Mouse (Mus musculus): ENCODE data around the gene N4bp2l1. TPM values are rescaled to one million over a fixed set of nuclear protein-coding genes. Genes with fewer than 3 reads are reported as not detected.

N4bp2l1 gene
- polyA plus RNA-seq, 1 experiment from 2014 or later: 2.6 TPM

DNA sequence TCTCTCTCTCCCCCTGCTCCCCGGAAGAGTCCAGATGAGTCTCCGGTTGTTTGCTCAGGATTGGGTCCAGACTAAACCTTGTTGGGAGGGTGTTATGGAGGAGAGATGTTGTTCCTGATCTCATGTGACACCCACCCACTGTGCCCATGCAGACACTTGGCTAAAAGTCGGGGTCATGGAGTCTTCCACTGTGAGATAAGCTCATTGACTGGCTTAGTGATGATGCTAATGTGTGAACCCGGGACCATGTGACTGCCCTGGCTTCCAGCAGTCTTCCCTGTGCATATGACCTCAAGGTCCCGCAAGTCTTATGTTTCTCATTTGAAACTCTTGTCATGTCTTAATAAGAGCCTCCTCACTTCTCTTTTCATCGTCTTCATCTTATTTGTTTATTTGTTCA lies 15.8 kb downstream of the N4bp2l1 start:
- no peak for DNase-seq (ENCODE audit: low spot score)
- Histone ChIP-seq H3K4me2 (ENCODE audit: low read depth, severe bottlenecking) (no peak overlapping the region), H3K4me3 (ENCODE audit: low read depth, low read length) (no peak overlapping the region), H3K4me1 (ENCODE audit: control insufficient read depth, insufficient read depth, low read length) (no peaks in the 10 kb centered on the region), H3K27ac (replicated peaks; ENCODE audit: low read depth, low read length) (no peak overlapping the region), H3K9ac (ENCODE audit: low read length) (no peak overlapping the region), H3K27me3 (ENCODE audit: control insufficient read depth, insufficient read depth, low read length) (no peaks in the 10 kb centered on the region), H3K36me3 (ENCODE audit: control insufficient read depth, insufficient read depth, low read length) (no peaks in the 10 kb centered on the region), H3K9me3 (ENCODE audit: control insufficient read depth, low read length) (no peaks in the 10 kb centered on the region)
- WGBS: 79% methylated on average over 6 of the region's 6 CpGs
- no peak for ATAC-seq (ENCODE audit: insufficient number of reproducible peaks, low FRiP score, low TSS enrichment, low read depth)

DNA sequence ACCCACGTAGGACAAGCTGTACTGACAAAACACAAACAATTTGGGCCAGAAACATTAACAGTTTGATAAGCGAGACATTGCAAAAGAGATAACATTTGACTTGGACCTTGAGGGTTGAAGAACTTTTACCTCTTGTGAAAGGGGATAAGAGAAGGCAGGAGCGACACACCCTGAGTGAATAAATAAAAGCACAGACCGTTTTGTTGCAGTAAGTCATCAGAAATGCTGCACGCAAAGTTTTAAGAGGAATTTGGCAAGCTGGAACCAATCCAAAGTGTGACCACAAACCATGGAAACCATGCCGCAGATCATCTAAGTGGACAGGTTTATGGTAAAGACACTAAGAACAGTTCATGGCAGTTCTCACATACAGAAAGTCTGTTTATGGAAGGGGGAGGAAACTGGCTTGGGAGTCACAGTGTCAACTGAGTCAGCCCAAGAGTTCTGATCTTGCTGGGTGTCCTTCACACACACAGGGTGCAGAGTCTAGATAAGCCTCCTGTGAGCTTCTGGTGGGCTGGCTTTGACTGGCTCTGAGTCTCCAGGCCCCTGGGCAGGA lies 18.3 kb downstream of the N4bp2l1 start:
- no peaks in the 10 kb centered on the region for H3K27me3 ChIP-seq (ENCODE audit: control insufficient read depth, insufficient read depth, low read length)
- no peak for DNase-seq (ENCODE audit: low spot score)
- no peaks in the 10 kb centered on the region for H3K4me1 ChIP-seq (ENCODE audit: control insufficient read depth, insufficient read depth, low read length)
- H3K27ac ChIP-seq (replicated peaks; ENCODE audit: low read depth, low read length): no peak overlapping the region
- H3K9me3 ChIP-seq (ENCODE audit: control insufficient read depth, low read length): no peaks in the 10 kb centered on the region
- H3K4me3 ChIP-seq (ENCODE audit: low read depth, low read length): no peak overlapping the region
- no peak overlapping the region for H3K9ac ChIP-seq (ENCODE audit: low read length)
- no peaks in the 10 kb centered on the region for H3K36me3 ChIP-seq (ENCODE audit: control insufficient read depth, insufficient read depth, low read length)
- ATAC-seq (ENCODE audit: insufficient number of reproducible peaks, low FRiP score, low TSS enrichment, low read depth): no peak
- WGBS: 76% methylated on average over 6 of the region's 6 CpGs
- H3K4me2 ChIP-seq (ENCODE audit: low read depth, severe bottlenecking): no peak overlapping the region

DNA sequence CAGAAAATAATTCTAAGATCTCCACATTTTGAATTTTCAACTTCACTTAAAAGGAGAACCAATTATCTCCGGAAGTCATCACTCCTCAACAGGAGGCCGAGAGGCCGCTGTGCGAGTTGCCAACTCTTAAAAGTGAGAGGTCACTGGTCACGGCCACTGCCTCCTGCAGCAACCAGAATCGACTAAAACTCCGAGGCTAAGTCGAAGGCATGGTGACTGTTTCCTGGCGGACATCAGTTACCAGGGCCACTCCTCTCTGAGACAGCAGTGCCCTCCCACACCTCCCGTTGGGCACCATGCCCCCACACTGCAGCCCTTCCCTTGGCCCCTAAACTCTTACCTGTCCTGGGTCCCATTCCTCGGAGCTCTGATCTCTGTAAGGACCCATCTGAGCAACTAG lies 20.2 kb downstream of the N4bp2l1 start:
- ATAC-seq (ENCODE audit: insufficient number of reproducible peaks, low FRiP score, low TSS enrichment, low read depth) (no peak), DNase-seq (ENCODE audit: low spot score) (no peak)
- H3K9me3 ChIP-seq (ENCODE audit: control insufficient read depth, low read length): no peaks in the 10 kb centered on the region
- H3K9ac ChIP-seq (ENCODE audit: low read length): no peak overlapping the region
- no peak overlapping the region for H3K4me3 ChIP-seq (ENCODE audit: low read depth, low read length)
- H3K4me2 ChIP-seq (ENCODE audit: low read depth, severe bottlenecking): no peak overlapping the region
- no peaks in the 10 kb centered on the region for H3K4me1 ChIP-seq (ENCODE audit: control insufficient read depth, insufficient read depth, low read length)
- H3K27ac ChIP-seq (replicated peaks; ENCODE audit: low read depth, low read length): no peak overlapping the region
- WGBS: 90% methylated on average over 11 of the region's 11 CpGs
- H3K36me3 ChIP-seq (ENCODE audit: control insufficient read depth, insufficient read depth, low read length): no peaks in the 10 kb centered on the region
- H3K27me3 ChIP-seq (ENCODE audit: control insufficient read depth, insufficient read depth, low read length): no peaks in the 10 kb centered on the region

DNA sequence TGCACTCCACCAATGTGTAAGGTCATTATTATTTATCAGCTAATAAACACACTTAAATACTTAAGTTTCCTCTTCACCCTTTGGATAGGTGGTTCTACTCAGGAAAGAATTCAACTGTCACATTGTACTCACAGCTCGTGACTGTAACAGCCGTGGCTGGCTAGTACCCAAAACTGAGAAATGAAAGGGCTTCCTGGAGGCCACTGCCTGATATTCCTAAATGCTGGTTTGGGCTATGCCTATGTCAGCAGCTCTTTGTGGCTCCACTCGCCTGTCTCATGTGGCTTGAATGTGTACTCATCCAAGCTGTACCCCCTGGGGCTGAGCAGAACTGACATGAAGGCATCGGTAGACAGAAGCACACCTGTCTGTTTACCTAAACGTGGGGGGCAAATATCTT lies 22.1 kb downstream of the N4bp2l1 start:
- H3K4me2 ChIP-seq (ENCODE audit: low read depth, severe bottlenecking): no peak overlapping the region
- 86% methylated on average over 5 of the region's 5 CpGs for WGBS
- H3K9ac ChIP-seq (ENCODE audit: low read length): no peak overlapping the region
- H3K4me3 ChIP-seq (ENCODE audit: low read depth, low read length): no peak overlapping the region
- ATAC-seq (ENCODE audit: insufficient number of reproducible peaks, low FRiP score, low TSS enrichment, low read depth) (no peak), DNase-seq (ENCODE audit: low spot score) (no peak)
- no peaks in the 10 kb centered on the region for H3K9me3 ChIP-seq (ENCODE audit: control insufficient read depth, low read length)
- H3K36me3 ChIP-seq (ENCODE audit: control insufficient read depth, insufficient read depth, low read length): no peaks in the 10 kb centered on the region
- H3K4me1 ChIP-seq (ENCODE audit: control insufficient read depth, insufficient read depth, low read length): no peaks in the 10 kb centered on the region
- no peak overlapping the region for H3K27ac ChIP-seq (replicated peaks; ENCODE audit: low read depth, low read length)
- H3K27me3 ChIP-seq (ENCODE audit: control insufficient read depth, insufficient read depth, low read length): no peaks in the 10 kb centered on the region

DNA sequence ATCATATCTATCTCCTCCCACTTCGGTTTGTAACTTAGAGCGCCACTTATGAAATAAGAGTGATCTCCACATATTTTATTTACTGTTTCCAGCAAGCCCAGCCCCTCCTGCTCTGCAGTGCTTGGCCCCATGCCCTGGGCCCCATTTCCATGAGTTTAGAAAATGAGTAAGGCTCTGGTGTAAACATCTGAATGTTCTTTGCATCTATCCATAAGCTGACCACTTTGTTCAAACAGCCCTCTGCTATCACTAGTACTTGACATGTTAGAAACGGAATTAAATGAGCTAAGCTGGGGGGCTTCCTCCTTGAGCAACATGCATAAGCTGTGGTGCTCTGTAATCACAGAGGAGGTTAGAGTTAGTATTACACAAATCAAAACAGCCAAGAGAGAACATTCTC lies 22.6 kb downstream of the N4bp2l1 start:
- Histone ChIP-seq H3K4me1 (ENCODE audit: control insufficient read depth, insufficient read depth, low read length) (no peaks in the 10 kb centered on the region), H3K4me2 (ENCODE audit: low read depth, severe bottlenecking) (no peak overlapping the region), H3K27me3 (ENCODE audit: control insufficient read depth, insufficient read depth, low read length) (no peaks in the 10 kb centered on the region), H3K4me3 (ENCODE audit: low read depth, low read length) (no peak overlapping the region), H3K9me3 (ENCODE audit: control insufficient read depth, low read length) (no peaks in the 10 kb centered on the region), H3K27ac (replicated peaks; ENCODE audit: low read depth, low read length) (no peak overlapping the region), H3K36me3 (ENCODE audit: control insufficient read depth, insufficient read depth, low read length) (no peaks in the 10 kb centered on the region), H3K9ac (ENCODE audit: low read length) (no peak overlapping the region)
- ATAC-seq (ENCODE audit: insufficient number of reproducible peaks, low FRiP score, low TSS enrichment, low read depth): no peak
- 90% methylated on average over 3 of the region's 3 CpGs for WGBS
- no peak for DNase-seq (ENCODE audit: low spot score)

DNA sequence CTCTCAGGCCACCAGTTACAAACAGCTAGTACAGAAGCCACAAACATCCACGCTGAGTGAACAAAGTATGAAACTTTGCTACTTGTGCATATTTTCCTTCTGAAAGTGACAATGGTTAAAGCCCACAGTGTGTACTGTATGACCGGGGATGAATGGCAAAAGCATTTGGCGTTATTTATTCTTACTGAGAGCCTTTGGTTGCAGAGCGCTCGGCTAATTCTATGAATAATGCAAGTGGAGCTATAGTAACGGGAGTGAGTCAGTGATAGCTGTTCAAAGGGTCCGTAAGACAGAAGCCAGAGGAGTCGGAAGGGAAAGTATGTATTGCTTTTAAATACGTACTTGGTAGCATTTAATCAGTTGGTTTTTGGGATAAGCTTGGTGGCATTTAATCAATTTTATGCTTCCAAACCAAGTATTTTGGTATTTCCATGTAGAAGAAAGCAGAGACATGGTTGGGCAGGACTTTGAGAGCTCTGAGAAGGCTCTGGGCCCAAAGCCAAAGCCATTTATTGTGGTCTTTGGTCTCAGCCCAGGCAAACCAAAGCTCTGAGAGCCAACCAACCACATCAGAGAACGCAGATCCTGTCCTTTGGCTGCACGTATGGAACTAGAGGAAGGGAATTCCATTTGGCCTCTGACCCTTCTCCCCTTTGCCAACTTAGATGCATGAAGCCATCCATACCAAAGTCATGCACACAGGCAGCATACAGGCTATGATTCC lies 26.3 kb downstream of the N4bp2l1 start:
- no peaks in the 10 kb centered on the region for H3K4me1 ChIP-seq (ENCODE audit: control insufficient read depth, insufficient read depth, low read length)
- H3K4me2 ChIP-seq (ENCODE audit: low read depth, severe bottlenecking): no peak overlapping the region
- H3K9me3 ChIP-seq (ENCODE audit: control insufficient read depth, low read length): no peaks in the 10 kb centered on the region
- no peak for ATAC-seq (ENCODE audit: insufficient number of reproducible peaks, low FRiP score, low TSS enrichment, low read depth)
- H3K27me3 ChIP-seq (ENCODE audit: control insufficient read depth, insufficient read depth, low read length): no peaks in the 10 kb centered on the region
- H3K4me3 ChIP-seq (ENCODE audit: low read depth, low read length): no peak overlapping the region
- no peak overlapping the region for H3K27ac ChIP-seq (replicated peaks; ENCODE audit: low read depth, low read length)
- peaks cover 4% of the 10 kb centered on the region; the same call in 1 of the 2 replicates for H3K36me3 ChIP-seq (ENCODE audit: control insufficient read depth, insufficient read depth, low read length)
- WGBS: 96% methylated on average over 11 of the region's 11 CpGs
- H3K9ac ChIP-seq (ENCODE audit: low read length): no peak overlapping the region
- no peak for DNase-seq (ENCODE audit: low spot score)

DNA sequence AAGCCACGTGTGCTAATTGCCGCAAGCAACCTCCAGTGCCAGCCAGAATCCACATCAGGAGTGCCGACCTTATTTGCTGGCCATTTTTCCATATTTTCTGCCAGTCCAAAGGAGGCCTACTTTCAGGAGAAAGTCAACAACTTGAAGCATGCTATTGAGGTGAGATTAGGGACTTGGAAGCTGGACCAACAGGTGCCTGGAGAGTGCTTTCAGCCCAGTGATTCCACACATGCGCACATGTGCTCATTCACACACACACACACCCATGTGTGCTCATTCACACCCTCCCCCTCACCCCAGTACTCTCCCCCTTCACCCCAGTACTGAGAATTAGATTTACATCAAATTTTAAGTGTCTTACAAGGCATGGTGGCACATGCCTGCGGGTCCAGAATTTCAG lies 30.0 kb downstream of the N4bp2l1 start:
- no peaks in the 10 kb centered on the region for H3K27me3 ChIP-seq (ENCODE audit: control insufficient read depth, insufficient read depth, low read length)
- no peak for DNase-seq (ENCODE audit: low spot score)
- peaks cover 4% of the 10 kb centered on the region; the same call in 1 of the 2 replicates for H3K36me3 ChIP-seq (ENCODE audit: control insufficient read depth, insufficient read depth, low read length)
- no peak overlapping the region for H3K4me3 ChIP-seq (ENCODE audit: low read depth, low read length)
- ATAC-seq (ENCODE audit: insufficient number of reproducible peaks, low FRiP score, low TSS enrichment, low read depth): no peak
- no peaks in the 10 kb centered on the region for H3K9me3 ChIP-seq (ENCODE audit: control insufficient read depth, low read length)
- no peak overlapping the region for H3K4me2 ChIP-seq (ENCODE audit: low read depth, severe bottlenecking)
- no peak overlapping the region for H3K9ac ChIP-seq (ENCODE audit: low read length)
- 88% methylated on average over 5 of the region's 5 CpGs for whole genome bisulfite sequencing
- H3K4me1 ChIP-seq (ENCODE audit: control insufficient read depth, insufficient read depth, low read length): no peaks in the 10 kb centered on the region
- H3K27ac ChIP-seq (replicated peaks; ENCODE audit: low read depth, low read length): no peak overlapping the region

DNA sequence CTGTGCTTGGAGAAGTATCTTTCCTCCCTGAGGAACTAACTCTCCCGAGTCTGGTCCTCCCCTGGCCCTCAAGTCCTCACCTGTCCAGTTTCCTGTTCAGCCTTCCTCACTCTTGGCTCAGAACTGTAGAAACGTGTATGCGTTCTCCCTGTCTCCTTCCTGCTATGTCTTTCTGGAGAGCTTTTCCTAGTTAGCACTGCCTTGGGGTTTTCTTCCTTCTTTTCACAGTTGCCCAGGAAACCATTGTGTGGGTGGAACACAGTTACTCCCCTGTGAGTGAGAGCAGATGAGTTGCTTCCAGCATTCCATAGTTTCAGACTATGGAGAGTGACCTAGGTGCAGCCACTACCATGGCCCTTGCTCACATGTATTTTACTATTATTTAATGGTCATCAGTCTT lies 30.8 kb downstream of the N4bp2l1 start:
- Histone ChIP-seq H3K4me2 (ENCODE audit: low read depth, severe bottlenecking) (no peak overlapping the region), H3K4me1 (ENCODE audit: control insufficient read depth, insufficient read depth, low read length) (no peaks in the 10 kb centered on the region), H3K9me3 (ENCODE audit: control insufficient read depth, low read length) (no peaks in the 10 kb centered on the region), H3K36me3 (ENCODE audit: control insufficient read depth, insufficient read depth, low read length) (peaks cover 4% of the 10 kb centered on the region; the same call in 1 of the 2 replicates), H3K27me3 (ENCODE audit: control insufficient read depth, insufficient read depth, low read length) (no peaks in the 10 kb centered on the region), H3K27ac (replicated peaks; ENCODE audit: low read depth, low read length) (no peak overlapping the region), H3K9ac (ENCODE audit: low read length) (no peak overlapping the region), H3K4me3 (ENCODE audit: low read depth, low read length) (no peak overlapping the region)
- DNase-seq (ENCODE audit: low spot score) (no peak), ATAC-seq (ENCODE audit: insufficient number of reproducible peaks, low FRiP score, low TSS enrichment, low read depth) (no peak)
- WGBS: 77% methylated on average over 3 of the region's 3 CpGs

DNA sequence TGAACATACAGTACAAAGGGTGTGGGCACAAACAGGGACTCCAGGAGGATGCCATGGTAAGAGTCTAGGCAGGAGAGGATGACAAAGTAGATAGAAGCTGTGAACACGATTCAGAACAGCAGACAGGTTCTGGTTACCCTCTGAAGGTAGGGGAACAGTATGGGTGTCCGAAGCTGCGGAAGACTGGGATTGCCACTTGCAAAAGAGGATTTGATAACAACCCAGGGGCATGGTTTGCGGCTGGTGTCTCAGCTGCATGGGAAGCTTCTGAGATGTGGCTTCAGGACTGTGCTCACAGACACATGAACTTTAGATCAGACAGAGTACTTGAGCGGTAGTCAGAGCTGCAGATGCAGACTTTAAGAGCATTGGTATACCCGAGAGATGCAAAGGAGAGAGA lies 32.6 kb downstream of the N4bp2l1 start:
- ATAC-seq (ENCODE audit: insufficient number of reproducible peaks, low FRiP score, low TSS enrichment, low read depth): no peak
- Histone ChIP-seq H3K36me3 (ENCODE audit: control insufficient read depth, insufficient read depth, low read length) (peaks cover 7% of the 10 kb centered on the region; the same call in 1 of the 2 replicates), H3K4me1 (ENCODE audit: control insufficient read depth, insufficient read depth, low read length) (no peaks in the 10 kb centered on the region), H3K4me2 (ENCODE audit: low read depth, severe bottlenecking) (no peak overlapping the region), H3K4me3 (ENCODE audit: low read depth, low read length) (no peak overlapping the region), H3K27me3 (ENCODE audit: control insufficient read depth, insufficient read depth, low read length) (no peaks in the 10 kb centered on the region), H3K9ac (ENCODE audit: low read length) (no peak overlapping the region), H3K27ac (replicated peaks; ENCODE audit: low read depth, low read length) (no peak overlapping the region), H3K9me3 (ENCODE audit: control insufficient read depth, low read length) (no peaks in the 10 kb centered on the region)
- WGBS: 93% methylated on average over 6 of the region's 6 CpGs
- no peak for DNase-seq (ENCODE audit: low spot score)
